Mouse (Mus musculus) brain, embryonic 14.5 days (tissue): ENCODE results near the gene Uncx.

ENCODE experiments used
- CTCF ChIP-seq: fragments of 200-500 bp; IDR thresholded peaks from 2 replicates; pipeline ENCODE4 v1.5.1; 2012; ENCODE audit warnings: inconsistent platforms, mild to moderate bottlenecking, moderate library complexity, borderline replicate concordance; ENCODE audit not compliant: insufficient read depth, insufficient read length; ENCODE audit errors: extremely low read depth
- POLR2A ChIP-seq: fragments of 200-500 bp; IDR thresholded peaks from 2 replicates; pipeline ENCODE4 v1.6.1; 2012; ENCODE audit warnings: mild to moderate bottlenecking, inconsistent platforms, borderline replicate concordance; ENCODE audit not compliant: poor library complexity, insufficient read depth, insufficient read length, severe bottlenecking; ENCODE audit errors: extremely low read depth

DNA sequence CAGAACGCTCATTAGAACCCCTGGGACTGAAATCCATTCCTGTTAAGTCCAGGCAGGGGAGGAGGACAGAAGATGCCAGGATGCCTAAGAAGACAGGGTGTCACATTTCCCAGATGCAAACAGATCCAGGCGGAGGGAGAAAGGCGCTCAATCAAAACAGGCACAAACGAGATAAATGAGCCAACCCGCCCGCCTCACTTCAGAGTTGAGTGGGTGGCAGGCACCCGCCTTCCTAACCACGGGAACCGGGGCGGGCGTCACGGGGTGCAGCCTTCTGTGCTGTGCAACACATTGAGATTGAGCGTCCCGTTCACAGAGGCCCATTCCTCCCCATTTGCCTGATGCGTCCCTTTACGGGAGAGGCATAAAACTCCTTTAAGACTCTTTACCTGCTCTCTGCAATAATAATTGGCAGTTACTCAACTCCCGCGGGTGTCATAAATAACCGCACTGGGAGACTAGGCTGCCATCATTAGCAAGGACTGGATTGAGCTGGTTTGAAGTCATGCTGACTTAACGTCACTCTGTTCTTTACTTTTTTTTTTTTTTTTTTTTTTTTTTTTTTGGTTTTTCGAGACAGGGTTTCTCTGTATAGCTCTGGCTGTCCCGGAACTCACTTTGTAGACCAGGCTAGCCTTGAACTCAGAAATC, 48.1 kb upstream of the Uncx start:
- TF ChIP-seq CTCF (no peak), POLR2A (no peak)
